Mouse (Mus musculus): ENCODE data around the gene Map3k11.

Gene Map3k11

GRCm38 (mm10) chr19:5688200-5689087 lies at the start of gene Map3k11, which contains the start of gene Pcnx3:
Gene Map3k11, plus strand, starts transcription at chr19:5688742.
Gene Pcnx3, minus strand, starts transcription at chr19:5688908.
- peak; percentile 98 for DNase-seq (ENCODE audit: low spot score)

GRCm38 (mm10) chr19:5640339-5640738 lies 48.2 kb upstream of the Map3k11 start:
- no peak for DNase-seq (ENCODE audit: low spot score)

- no peak for DNase-seq (ENCODE audit: low spot score)
Observed at GRCm38 (mm10) chr19:5641021-5641420, 47.5 kb upstream of the Map3k11 start.

GRCm38 (mm10) chr19:5641641-5642040 lies 46.9 kb upstream of the Map3k11 start:
- DNase-seq (ENCODE audit: low spot score), result no peak

- DNase-seq (ENCODE audit: low spot score), result no peak
Observed at GRCm38 (mm10) chr19:5645280-5645679, 43.3 kb upstream of the Map3k11 start.

GRCm38 (mm10) chr19:5646731-5647330 lies 41.7 kb upstream of the Map3k11 start:
- DNase-seq (ENCODE audit: low spot score), result no peak

- no peak for DNase-seq (ENCODE audit: low spot score)
Observed at GRCm38 (mm10) chr19:5647791-5648190, 40.8 kb upstream of the Map3k11 start.

- DNase-seq (ENCODE audit: low spot score), result peak; percentile 87
Observed at GRCm38 (mm10) chr19:5648401-5649297, 39.9 kb upstream of the Map3k11 start.

GRCm38 (mm10) chr19:5649298-5649741 lies 39.2 kb upstream of the Map3k11 start:
- no peak for DNase-seq (ENCODE audit: low spot score)

- DNase-seq (ENCODE audit: low spot score), result no peak
Observed at GRCm38 (mm10) chr19:5651502-5652274, 36.9 kb upstream of the Map3k11 start.

- no peak for DNase-seq (ENCODE audit: low spot score)
Observed at GRCm38 (mm10) chr19:5652570-5652969, 36.0 kb upstream of the Map3k11 start.

- peak; percentile 84 for DNase-seq (ENCODE audit: low spot score)
Observed at GRCm38 (mm10) chr19:5653969-5654719, 34.4 kb upstream of the Map3k11 start.

- peak; percentile 33 for DNase-seq (ENCODE audit: low spot score)
Observed at GRCm38 (mm10) chr19:5654720-5655298, 33.7 kb upstream of the Map3k11 start.

- no peak for DNase-seq (ENCODE audit: low spot score)
Observed at GRCm38 (mm10) chr19:5660942-5661751, 27.4 kb upstream of the Map3k11 start.

- no peak for DNase-seq (ENCODE audit: low spot score)
Observed at GRCm38 (mm10) chr19:5662310-5662709, 26.2 kb upstream of the Map3k11 start.

GRCm38 (mm10) chr19:5662981-5663913 lies 25.3 kb upstream of the Map3k11 start, which contains the start of gene Sipa1:
Gene Sipa1, minus strand, starts transcription at chr19:5663707.
- DNase-seq (ENCODE audit: low spot score), result peak; percentile 93

- no peak for DNase-seq (ENCODE audit: low spot score)
Observed at GRCm38 (mm10) chr19:5664669-5665257, 23.8 kb upstream of the Map3k11 start.

GRCm38 (mm10) chr19:5665465-5665864 lies 23.1 kb upstream of the Map3k11 start:
- DNase-seq (ENCODE audit: low spot score), result no peak

Measured in embryo, embryonic 10.5 days (tissue).